Mouse (Mus musculus) spleen, adult 2 months (tissue): ENCODE data around the gene Slco3a1.

ENCODE experiments used
- CTCF ChIP-seq: fragments of 200-500 bp; IDR thresholded peaks from 2 replicates; pipeline ENCODE4 v1.5.1; 2011; ENCODE audit warnings: mild to moderate bottlenecking, inconsistent platforms; ENCODE audit not compliant: insufficient read depth, insufficient read length, insufficient replicate concordance; ENCODE audit errors: extremely low read depth
- POLR2A ChIP-seq: fragments of 200-500 bp; IDR thresholded peaks from 2 replicates; pipeline ENCODE4 v1.6.1; 2011; ENCODE audit warnings: low read depth, low read length, inconsistent platforms

GRCm38 (mm10) chr7:74367350-74367749, 187.2 kb downstream of the Slco3a1 start:
- TF ChIP-seq CTCF (no peak), POLR2A (no peak)
